Mouse (Mus musculus) urinary bladder, postnatal 14 days (tissue): ENCODE results near the gene Tcf7l1.

Experiments
- DNase-seq: peaks from one replicate; pipeline ENCODE4 v3.0.0; 2021; ENCODE audit warnings: low spot score

The Tcf7l1 gene

DNA sequence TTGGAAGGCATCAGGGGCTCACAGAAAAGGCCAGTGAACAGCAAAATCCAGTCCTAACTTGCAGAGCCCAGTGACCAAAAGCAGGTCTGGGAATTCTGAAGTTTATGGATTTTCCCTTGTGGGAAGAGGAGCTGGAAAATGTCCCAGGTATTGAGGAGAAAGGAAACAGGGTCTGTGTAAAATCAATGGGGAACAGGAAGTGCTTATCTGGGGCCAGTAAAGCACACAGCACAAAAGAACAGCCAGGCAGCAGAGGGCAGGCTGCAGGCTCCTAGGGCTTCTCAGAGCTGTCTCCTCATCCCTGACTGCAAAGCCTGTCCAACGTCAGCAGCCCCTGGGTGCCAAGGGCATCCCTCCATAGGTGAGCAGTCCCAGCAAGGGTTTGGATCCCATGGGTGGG is 126.1 kb downstream of the Tcf7l1 start:
- no peak for DNase-seq

- DNase-seq: no peak
Measured at GRCm38 (mm10) chr6:72660391-72660720, 128.7 kb downstream of the Tcf7l1 start.

GRCm38 (mm10) chr6:72659717-72660390 is 129.2 kb downstream of the Tcf7l1 start:
- DNase-seq: no peak

GRCm38 (mm10) chr6:72658006-72658405 is 131.0 kb downstream of the Tcf7l1 start:
- no peak for DNase-seq

GRCm38 (mm10) chr6:72656053-72656442 is 133.0 kb downstream of the Tcf7l1 start:
- DNase-seq: no peak

GRCm38 (mm10) chr6:72655309-72656052 is 133.6 kb downstream of the Tcf7l1 start:
- peak; percentile 70 for DNase-seq

GRCm38 (mm10) chr6:72654355-72654754 is 134.7 kb downstream of the Tcf7l1 start:
- DNase-seq: no peak

GRCm38 (mm10) chr6:72653419-72653818 is 135.6 kb downstream of the Tcf7l1 start:
- peak; percentile 55 for DNase-seq

- DNase-seq: peak; percentile 45
Measured at GRCm38 (mm10) chr6:72650338-72650851, 138.7 kb downstream of the Tcf7l1 start.

DNA sequence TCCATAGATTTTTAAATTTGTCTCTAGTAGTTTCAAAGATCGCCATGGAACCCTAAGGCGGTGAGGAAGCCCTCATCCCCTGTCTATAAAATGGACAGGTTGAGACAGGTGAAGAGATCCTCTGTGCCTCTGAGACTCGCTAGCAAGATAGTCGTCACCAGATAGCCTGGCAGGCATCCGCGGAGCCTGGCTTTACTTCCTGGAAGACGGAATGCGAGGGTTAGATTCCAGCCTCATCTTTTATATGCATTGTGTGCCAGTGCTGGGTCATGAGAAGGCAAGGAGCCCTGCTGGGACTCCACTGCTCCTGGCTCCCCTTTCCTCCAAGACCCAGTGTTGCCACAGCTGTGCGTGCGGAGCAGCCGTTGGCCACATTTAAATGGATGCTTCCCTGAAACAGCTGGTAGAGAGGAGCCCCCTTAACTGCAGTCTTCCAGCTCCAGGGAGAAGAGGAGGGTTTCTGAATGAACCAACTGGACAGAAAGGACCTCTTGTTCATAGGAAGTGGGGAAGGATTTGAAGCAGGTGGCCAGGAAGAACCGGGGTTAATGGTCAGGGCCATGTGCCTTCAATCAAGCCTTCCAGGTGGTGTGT is 141.0 kb downstream of the Tcf7l1 start:
- DNase-seq: no peak

- peak; percentile 75 for DNase-seq
Measured at GRCm38 (mm10) chr6:72647383-72647820, 141.7 kb downstream of the Tcf7l1 start.

GRCm38 (mm10) chr6:72645364-72645763 is 143.7 kb downstream of the Tcf7l1 start:
- no peak for DNase-seq

GRCm38 (mm10) chr6:72644576-72644975 is 144.5 kb downstream of the Tcf7l1 start:
- DNase-seq: no peak

GRCm38 (mm10) chr6:72641218-72641954 is 147.7 kb downstream of the Tcf7l1 start:
- DNase-seq: no peak

GRCm38 (mm10) chr6:72636940-72637339 is 152.1 kb downstream of the Tcf7l1 start:
- DNase-seq: no peak

DNA sequence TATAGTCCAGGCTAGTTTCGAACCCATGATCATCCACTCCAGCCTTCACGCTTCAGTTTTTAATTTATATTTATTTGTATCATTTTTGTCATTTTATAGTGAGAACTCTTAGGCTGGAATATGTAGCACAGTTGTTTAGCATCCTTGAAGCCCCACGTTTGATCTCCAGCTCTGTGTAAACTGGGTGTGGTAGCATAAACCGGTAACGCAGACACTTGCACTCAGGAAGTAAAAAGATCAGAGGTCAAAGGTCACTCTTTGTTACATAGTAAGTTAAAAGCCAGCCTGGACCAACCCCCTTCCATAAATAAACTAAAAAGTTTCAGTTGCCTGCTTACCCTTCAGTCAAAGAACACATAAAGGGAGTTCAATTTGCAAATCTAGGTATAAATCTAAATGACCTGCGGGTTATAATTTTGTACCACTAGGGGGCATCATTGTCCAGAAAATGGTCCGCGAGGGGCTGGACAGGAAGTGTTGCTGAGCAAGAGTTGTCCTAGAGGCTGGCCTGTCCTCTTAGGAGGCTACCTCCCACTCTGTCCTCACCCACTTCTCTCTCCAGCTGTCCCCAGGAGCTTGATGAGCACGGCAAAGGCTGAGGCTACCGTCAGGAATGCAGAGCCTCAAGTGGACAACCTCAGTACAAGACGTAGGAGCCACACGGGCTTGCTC is 153.2 kb downstream of the Tcf7l1 start:
- peak; percentile 62 for DNase-seq

GRCm38 (mm10) chr6:72634311-72634710 is 154.7 kb downstream of the Tcf7l1 start:
- DNase-seq: no peak

DNA sequence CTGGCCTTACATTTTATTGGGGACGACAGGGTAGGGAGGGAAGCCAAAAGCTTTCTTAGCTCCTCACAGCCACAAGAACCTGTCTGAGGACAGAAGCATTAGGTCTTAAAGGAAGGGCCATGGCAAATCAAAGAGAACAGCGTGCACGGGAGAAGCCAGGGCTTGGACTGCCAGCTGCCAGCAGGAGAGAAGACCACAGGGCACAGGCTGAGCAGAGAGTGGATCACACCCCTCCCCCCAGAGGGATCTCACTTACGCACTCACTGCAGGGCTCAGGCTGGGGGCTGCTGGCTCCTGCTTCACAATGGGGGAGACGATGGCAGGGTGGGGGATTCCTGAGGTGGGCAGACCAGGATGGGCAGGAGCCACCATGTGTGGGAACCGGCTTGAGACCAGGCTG is 157.4 kb downstream of the Tcf7l1 start:
- DNase-seq: no peak

GRCm38 (mm10) chr6:72630961-72631360 is 158.1 kb downstream of the Tcf7l1 start:
- DNase-seq: no peak

DNA sequence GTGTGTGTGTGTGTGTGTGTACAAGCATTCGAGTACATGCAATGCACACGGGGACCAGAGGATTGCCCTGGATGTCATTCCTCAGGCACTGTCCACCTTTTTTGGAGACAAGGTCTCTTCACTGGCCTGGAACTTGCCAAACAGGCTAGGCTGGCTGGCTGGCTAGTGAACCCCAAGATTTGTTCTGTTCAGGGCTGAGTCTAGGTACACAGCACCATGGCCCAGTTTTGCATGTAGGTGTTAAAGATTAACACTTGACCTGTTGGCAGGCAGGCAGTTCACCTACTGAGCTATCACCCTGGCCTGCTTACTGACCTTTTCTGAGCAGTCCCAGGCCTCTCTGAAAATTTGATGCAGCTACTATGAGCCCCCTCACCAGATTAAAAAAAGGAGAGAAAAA is 158.7 kb downstream of the Tcf7l1 start:
- peak; percentile 39 for DNase-seq

DNA sequence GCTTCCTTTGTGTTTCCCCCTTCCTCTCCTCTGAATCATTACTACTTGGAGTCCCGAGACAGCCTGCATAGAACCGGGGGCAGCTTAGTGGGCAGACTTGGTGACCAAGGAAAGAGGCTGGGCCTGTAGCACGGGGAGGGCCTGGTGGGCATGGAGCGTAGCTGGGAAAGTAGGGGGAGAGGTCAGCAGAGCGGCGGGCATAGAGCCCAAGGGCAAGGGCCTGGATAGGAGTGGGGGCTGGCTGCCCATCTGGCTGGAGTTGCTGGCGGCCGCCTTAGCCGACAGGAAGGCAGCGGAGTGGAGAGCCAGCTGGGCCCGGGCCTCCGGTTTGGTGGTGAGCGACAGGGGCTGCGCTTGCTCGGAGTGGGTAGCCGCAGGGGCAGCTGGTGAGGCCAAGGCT is 161.8 kb downstream of the Tcf7l1 start:
- no peak for DNase-seq

DNA sequence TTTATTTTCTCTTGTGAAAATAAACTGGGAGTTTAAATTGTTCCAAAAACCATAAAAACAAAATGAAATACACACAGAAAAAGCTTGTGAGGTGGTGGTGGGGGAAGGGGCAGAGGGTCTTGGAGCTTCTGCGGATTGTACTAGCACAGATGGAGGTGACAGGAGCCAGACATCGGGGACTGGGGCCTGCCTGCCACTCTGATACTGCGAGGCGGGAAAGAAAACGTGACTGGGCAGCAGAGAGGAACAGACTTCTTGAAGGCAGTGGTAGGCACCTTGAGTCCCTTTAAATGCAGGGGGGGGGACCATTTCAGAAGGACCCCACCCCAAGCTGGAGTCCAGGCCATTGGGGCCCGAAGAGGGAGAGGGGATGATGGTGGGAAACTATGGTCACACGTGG is 162.7 kb downstream of the Tcf7l1 start:
- DNase-seq: no peak
